Mouse (Mus musculus) cerebellum, adult 18-20 months (tissue): ENCODE results near the gene Atp2c1.

Experiments
- DNase-seq, 2 experiments: peaks; one replicate each; pipeline ENCODE4 v3.0.0; 2021

Gene Atp2c1

DNA sequence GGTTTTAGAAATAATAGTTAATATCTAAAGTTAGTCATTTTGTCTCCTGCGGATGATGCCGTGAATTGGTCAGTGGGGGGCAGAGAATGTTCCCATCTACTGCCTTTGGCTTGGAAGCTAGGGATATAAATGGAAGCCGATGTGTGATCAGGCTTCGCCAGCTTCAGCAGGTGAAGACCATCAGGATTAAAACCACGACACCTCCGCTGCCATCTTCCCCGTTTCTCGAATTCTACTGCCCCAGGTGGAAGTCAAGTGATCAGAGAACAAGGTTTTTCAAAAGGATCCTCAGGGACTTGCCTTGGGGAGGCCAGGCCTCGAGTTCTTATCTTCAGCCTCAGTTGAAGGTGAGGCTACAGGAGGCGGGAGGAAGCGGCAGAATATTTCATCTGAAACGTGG lies at the start of gene Atp2c1:
Atp2c1 (minus strand) TSS at position 101 of the 400 bp plus-strand sequence.
- DNase-seq, result no peak

DNA sequence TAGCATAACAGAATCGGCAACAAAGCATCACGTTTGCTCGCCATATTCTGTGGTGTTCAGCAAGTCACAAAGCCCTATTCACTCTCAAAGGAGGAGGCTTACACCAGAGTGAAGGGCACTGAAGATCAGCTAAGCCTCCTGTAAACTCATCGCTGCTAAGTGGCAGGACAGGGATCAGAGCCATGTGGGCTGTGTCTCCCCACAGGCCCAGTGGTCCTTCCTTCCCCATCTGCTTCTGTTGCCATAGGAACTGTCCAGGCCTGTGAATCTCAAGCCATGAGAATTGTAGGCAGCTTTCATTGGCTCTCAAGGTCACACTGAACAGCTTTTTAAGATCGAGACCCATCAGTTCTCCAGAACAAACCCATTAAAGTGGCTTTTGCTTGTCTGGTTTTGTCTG lies 30.3 kb upstream of the Atp2c1 start:
- no peak for DNase-seq

DNA sequence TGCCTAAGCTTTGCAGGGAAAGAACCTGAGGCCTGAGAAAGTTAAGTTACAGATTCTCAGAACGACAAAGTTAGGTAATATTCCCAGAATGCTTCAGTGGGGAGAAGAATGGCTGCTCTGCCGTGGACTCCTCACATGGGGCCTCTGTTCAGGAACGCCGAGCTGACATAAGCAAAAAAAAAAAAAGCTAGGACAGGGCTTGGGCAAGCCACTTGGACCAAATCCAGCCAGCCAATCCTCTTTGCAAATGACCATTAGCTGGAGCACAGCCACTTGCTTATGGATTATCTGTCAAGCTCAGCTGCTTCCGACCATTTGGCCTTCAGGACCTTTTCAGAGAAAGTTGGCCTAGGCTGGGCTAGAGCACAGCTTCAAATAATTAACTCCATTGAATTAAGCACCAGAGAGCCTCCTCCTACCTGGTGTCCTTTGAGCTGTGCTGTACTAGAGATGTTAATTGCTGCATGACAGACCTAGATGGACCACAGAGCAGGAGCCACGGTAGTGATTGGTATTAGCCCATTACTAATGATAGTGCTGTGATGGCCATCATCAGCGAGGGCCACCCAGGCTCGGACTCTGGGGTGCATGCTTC lies 29.1 kb upstream of the Atp2c1 start:
- DNase-seq, result no peak

GRCm38 (mm10) chr9:105554439-105554807 lies 27.3 kb upstream of the Atp2c1 start:
- no peak for DNase-seq

- no peak for DNase-seq
Measured at GRCm38 (mm10) chr9:105553629-105554438, 26.7 kb upstream of the Atp2c1 start.

DNA sequence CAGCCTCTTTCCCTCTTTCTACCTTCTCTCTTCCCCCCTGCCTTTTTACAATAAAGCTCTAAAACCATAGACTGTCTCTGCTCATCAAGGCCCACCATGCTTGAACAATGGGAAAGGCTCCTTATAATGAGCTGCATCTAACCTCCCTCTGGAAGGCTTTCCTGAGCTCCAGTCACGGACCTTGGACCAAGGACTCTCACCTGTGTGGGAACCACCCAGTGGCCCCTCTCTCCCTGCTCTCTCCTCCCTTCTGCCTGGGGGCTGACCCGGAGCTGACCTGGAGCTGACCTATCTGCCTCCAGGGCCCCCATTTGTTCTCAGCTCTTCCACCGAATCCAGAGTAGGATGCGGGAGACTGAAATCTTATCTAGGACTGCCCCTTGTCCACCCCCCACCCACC lies 24.3 kb upstream of the Atp2c1 start:
- no peak for DNase-seq

DNA sequence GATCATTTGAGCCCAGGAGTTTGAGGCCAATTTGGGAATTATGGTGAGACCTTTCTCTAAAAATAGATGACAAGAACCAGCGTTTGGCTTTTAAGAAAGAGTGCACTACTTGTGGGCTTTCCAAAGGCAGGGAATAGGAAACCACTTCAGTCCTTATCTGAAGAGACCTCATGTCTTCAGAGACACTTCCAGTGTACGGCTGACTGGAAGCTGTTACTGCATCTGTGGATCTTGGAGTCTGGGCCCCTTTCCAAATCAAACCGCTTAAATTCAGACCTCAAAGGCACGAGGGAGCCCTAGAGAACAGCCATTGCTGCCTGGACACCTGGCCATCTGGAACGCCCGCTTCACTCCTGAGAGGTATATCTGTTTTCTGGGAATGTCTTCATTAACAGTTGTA lies 22.0 kb upstream of the Atp2c1 start:
- DNase-seq, result no peak

DNA sequence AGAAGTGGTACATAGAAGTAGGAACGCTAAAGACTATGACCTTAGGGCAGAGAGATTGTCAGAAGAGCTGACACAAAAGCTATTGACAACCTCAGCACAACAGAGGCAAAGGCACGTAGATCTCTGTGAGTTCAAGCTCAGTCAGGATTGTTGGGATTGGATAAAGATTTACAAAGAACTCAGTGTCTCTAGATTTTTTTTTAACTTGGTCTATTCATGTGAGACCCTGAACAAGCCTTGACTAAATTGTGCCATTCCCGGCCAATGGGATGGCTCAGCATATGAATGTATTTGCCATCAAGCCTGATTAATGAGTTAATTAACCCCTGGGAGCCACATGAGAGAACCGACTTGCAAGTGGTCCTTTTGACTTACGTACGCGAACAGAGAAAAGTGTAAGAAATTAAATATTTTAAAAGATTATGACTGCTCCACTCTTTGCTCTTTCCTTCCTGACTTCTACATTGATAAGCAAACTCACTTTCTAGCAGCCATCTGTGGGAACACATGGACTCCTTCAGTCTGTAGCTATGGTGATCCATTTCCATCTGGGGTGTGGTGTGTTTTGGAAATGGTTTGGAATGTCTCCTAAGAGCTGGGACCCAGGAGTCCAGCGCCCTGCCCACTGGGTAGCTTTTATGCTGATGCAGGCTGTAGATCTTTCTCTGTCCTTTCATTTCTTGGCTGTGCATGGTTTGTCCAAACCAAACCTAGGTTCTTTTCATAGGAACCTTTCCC lies 17.1 kb upstream of the Atp2c1 start:
- DNase-seq, result no peak

DNA sequence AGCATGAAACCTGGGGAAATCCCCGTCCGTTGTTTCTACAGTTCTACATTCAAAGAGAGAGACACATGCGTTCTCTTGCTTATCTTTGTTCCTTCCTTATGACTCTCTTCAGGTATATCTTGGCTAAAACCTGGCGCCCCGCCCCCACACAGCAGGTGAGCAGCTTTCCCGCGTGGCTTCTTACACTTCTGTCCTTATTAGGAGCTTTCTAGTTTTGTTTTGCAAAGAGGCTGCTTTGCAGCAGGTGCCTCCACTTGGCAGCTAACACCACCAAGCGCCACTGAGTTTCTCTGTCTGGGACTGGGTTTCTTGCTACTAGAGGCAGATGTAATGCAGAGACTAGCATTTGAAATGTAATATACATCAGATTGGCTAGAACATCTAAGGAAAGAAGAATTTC lies 10.4 kb upstream of the Atp2c1 start:
- no peak for DNase-seq

DNA sequence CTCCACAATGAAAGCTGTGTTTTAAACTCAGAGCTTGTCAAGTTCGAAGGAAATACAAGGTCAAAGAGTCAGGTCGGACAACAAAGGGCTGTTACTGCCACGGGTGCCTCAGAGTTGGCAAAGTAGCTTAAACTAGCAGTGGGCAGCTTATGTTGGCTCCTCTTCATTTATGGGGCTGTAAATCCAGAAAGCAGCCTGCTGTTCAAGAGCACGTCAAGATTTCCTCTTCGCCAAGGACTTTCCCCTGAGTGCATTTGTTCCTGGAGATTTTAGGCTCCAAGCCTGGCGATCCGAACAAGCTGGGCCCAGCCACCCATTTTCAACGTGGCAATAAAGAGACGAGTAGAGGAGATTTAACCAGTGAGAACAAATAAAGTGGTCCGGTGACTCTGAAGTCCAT lies 9.8 kb upstream of the Atp2c1 start:
- no peak for DNase-seq

DNA sequence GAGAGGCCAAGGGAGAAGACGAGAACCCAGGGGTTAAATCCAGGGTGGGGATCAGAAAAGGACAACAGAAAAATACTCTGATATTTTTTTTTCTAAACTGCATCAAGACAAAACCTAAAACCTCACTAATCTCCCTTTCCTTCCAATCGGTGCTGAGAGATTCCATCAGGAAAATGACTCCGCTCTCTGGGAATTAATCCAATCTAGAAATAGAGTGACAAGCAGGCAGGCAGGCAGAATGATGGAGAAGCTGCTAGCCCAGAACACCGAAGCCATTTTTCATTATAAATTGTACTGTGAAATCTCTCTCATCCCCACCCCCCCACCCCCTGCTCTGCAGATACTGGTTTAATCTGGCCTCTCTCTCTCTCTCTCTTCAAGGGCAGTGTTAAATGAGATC lies 1.8 kb downstream of the Atp2c1 start:
- no peak for DNase-seq

GRCm38 (mm10) chr9:105523038-105523437 lies 4.1 kb downstream of the Atp2c1 start:
- DNase-seq, result peak; percentile 77 to 81

GRCm38 (mm10) chr9:105522063-105522462 lies 5.1 kb downstream of the Atp2c1 start:
- DNase-seq, result no peak

DNA sequence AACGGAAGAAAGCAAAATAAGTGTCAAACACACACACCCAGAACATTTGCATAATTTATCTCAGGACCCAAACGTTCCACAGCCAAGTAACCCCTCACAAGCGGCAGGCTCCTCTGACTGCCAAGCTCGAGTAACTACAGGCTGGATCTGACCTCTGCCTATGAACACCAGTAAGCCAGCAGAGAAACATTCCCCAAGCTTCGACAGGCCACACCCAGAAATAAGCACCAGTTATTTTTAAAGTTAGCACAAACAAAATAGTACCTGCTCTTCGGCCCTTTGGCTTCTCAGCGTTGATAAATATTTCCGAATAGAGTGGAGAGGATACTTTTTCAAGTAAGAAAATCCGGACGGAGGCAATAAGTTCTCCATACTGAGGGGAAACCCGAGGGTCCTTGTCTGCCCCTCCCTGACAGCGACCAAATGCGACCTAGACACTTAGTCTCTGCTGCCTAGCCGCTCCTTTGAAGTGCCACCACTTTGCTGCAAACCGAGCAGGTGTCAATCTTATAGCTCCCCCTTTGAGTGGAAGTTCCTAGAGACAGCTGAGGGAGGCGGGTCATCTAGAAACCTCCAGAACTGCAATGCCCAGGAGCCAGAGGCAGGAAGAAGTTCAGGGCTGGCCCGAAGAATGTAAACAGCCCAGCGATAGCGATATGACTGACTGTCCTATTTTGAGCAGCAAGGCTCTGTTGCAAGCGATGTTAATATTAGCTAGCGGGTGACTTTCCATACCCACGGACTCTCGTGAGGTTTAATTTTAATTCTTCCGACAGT lies 6.2 kb downstream of the Atp2c1 start:
- DNase-seq, result peak in 1 of 2 experiments; percentile 15

- peak in 1 of 2 experiments; percentile 21 for DNase-seq
Measured at GRCm38 (mm10) chr9:105519278-105519883, 7.7 kb downstream of the Atp2c1 start.

DNA sequence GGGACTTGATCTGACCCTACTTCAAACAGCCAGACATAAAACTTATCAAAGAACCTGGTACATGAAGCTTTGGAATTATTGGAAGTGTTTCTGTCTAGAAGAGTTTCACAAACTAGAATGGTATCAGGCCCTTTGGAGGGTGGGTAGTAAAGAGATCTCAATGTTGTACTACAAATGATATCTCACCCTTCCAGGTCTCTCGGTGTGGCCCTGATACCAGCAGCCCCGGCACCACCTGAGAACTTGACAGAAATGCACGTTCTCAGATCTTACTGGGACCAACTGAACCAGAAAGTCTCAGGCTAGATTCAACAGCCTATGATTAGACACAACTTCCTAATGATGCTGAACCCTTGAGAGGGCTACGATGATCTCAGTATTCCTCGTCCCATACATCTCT lies 23.4 kb downstream of the Atp2c1 start:
- no peak for DNase-seq

DNA sequence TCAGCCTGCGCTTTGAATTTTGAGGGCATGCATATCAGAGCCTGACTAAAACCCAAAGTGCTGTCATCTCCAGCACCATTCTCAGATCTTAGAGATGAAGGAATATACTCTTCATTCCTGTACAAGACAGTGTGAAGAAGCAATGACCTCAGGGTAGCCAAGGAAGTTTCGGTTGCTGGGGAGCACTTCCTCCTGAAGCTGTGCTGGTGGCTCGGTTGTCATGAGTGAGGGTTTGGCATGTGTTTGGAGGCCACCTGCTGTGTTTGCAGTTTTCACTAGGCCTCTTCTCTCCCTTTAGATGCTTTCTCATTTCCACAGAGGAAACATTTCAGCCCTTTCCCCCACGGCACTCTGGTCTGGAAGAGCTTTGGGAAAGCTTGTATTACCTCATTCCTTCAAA lies 24.7 kb downstream of the Atp2c1 start:
- no peak for DNase-seq

- peak; percentile 73 to 81 for DNase-seq
Measured at GRCm38 (mm10) chr9:105495316-105496174, 31.6 kb downstream of the Atp2c1 start.

GRCm38 (mm10) chr9:105494553-105495315 lies 32.4 kb downstream of the Atp2c1 start:
- peak; percentile 98 to 99 for DNase-seq

GRCm38 (mm10) chr9:105492744-105493143 lies 34.4 kb downstream of the Atp2c1 start:
- no peak for DNase-seq

GRCm38 (mm10) chr9:105488363-105488762 lies 38.8 kb downstream of the Atp2c1 start:
- no peak for DNase-seq
